Mouse (Mus musculus) stomach, postnatal 0 days (tissue): ENCODE results near the gene Eif2b4. TPM values are rescaled to one million over a fixed set of nuclear protein-coding genes. Genes with fewer than 3 reads are reported as not detected.
A peak's percentile ranks its signal among the peaks of the same experiment; 100 is the strongest.

ENCODE experiments used
- ATAC-seq: fragments of 200-750 bp; cut with Nextera tagmentation; 2 replicates; pipeline ENCODE4 v1.8.0; 2017; ENCODE audit not compliant: low FRiP score, low TSS enrichment
- DNase-seq: peaks from one replicate; pipeline ENCODE4 v3.0.0-alpha.2; 2016; ENCODE audit warnings: low spot score
- H3K27ac ChIP-seq: fragments of 300-500 bp; sonication (generic); replicated peaks from 2 replicates; pipeline ENCODE4 v1.5.1; 2014; ENCODE audit warnings: mild to moderate bottlenecking, control low read depth
- H3K27me3 ChIP-seq: fragments of 300-500 bp; sonication (generic); 2 replicates; pipeline ENCODE4 v1.6.1; 2014; ENCODE audit warnings: low read length; ENCODE audit not compliant: control insufficient read depth, insufficient read depth
- H3K36me3 ChIP-seq: fragments of 300-500 bp; sonication (generic); 2 replicates; pipeline ENCODE4 v1.6.1; 2014; ENCODE audit warnings: low read length, mixed read lengths; ENCODE audit not compliant: control insufficient read depth, insufficient read depth
- H3K4me1 ChIP-seq: fragments of 300-500 bp; sonication (generic); replicated peaks from 2 replicates; pipeline ENCODE4 v1.6.1; 2014; ENCODE audit warnings: antibody characterized with exemption; ENCODE audit not compliant: control insufficient read depth, insufficient read depth
- H3K4me2 ChIP-seq: fragments of 300-500 bp; sonication (generic); replicated peaks from 2 replicates; pipeline ENCODE4 v1.6.1; 2014; ENCODE audit warnings: low read depth, mild to moderate bottlenecking, control low read depth, moderate library complexity
- H3K4me3 ChIP-seq: fragments of 300-500 bp; sonication (generic); 2 replicates; pipeline ENCODE4 v1.5.1; 2014; ENCODE audit warnings: low read depth, low read length, control low read depth
- H3K9ac ChIP-seq: fragments of 300-500 bp; sonication (generic); 2 replicates; pipeline ENCODE4 v1.6.1; 2014; ENCODE audit warnings: mild to moderate bottlenecking, low read length, control low read depth, mixed read lengths
- H3K9me3 ChIP-seq: fragments of 300-500 bp; sonication (generic); 2 replicates; pipeline ENCODE4 v1.6.1; 2016; ENCODE audit warnings: low read length; ENCODE audit not compliant: control insufficient read depth
- CTCF ChIP-seq: IDR thresholded peaks from 2 replicates; pipeline ENCODE4 v1.5.1; 2016; ENCODE audit warnings: antibody characterized with exemption, low read depth, mild to moderate bottlenecking, moderate library complexity
- EP300 ChIP-seq: optimal IDR thresholded peaks from 2 replicates; pipeline ENCODE3; 2016; ENCODE audit warnings: antibody characterized with exemption
- WGBS: fragments of 180-500 bp; shearing (Covaris S2); extraction: QIAGEN DNeasy Blood & Tissue Kit; methylation state at CpG from one replicate; pipeline ENCODE4 v1.1.7; 2014; 5-methylcytosine and 5-hydroxymethylcytosine counted together
- polyA plus RNA-seq: library from polyadenylated mRNA; unstranded; fragments of >200 nt; fragmentation: Nextera tagmentation; extraction: Ambion mirVana; gene quantifications from 2 replicates; pipeline ENCODE4 v1.2.1, GENCODE M21; 2015

Gene Eif2b4
- polyA plus RNA-seq, 1 experiment from 2014 or later = 44.2 TPM

GRCm38 (mm10) chr5:31222696-31223095 is 29.5 kb upstream of the Eif2b4 start:
- no peaks in the 10 kb centered on the region for H3K9me3 ChIP-seq
- 93% methylated on average over 9 of the region's 9 CpGs for WGBS
- DNase-seq (no peak), ATAC-seq (no peak)
- H3K4me2 ChIP-seq = no peak overlapping the region
- no peak for TF ChIP-seq CTCF
- no peak for TF ChIP-seq EP300
- H3K4me1 ChIP-seq = 0 out of 2 replicates have a peak, but pooled peaks cover 2% of the 10 kb centered on the region
- H3K27ac ChIP-seq = no peak overlapping the region
- no peak overlapping the region for H3K9ac ChIP-seq
- no peaks in the 10 kb centered on the region for H3K27me3 ChIP-seq
- H3K36me3 ChIP-seq = no peaks in the 10 kb centered on the region
- no peak overlapping the region for H3K4me3 ChIP-seq

DNA sequence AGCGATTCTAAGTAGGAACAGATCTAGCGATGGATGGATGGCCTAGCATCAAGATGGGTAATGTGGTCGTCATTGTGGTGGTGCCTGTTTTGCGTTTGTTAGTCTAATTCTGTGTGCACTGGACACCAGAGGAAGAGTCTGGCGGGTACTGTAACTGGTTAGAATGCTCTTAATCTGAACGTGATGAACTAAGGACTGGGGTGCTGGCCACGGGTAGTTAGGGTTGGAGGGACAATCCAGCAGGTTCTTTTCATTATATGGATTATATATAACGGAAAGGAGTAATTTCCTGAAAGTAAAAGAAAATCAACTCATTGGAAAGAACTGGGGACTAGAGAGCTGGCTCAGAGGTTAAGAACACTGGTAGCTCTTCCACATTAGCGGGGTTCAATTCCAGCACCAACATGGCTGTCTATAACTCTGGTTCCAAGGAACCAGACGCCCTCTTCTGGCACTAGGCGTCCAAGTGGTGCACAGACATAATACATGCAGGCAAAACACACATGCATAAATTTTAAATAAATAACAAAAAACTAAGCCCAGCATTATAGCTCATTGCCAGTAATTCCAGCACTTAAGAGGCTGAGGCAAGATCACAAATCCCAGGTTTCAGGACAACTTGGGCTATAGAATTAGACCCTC is 28.2 kb upstream of the Eif2b4 start:
- peak; percentile 57 for DNase-seq
- Histone ChIP-seq H3K36me3 (no peaks in the 10 kb centered on the region), H3K4me1 (0 out of 2 replicates have a peak, but pooled peaks cover 2% of the 10 kb centered on the region), H3K9me3 (no peaks in the 10 kb centered on the region), H3K4me3 (peak overlapping the region; percentile 92), H3K27me3 (no peaks in the 10 kb centered on the region), H3K4me2 (peak overlapping the region; percentile 85), H3K27ac (peak overlapping the region; percentile 94), H3K9ac (peak overlapping the region; percentile 80)
- no peak for ATAC-seq
- WGBS = 15% methylated on average over 11 of the region's 11 CpGs
- TF ChIP-seq CTCF (peak; percentile 71), EP300 (no peak)

DNA sequence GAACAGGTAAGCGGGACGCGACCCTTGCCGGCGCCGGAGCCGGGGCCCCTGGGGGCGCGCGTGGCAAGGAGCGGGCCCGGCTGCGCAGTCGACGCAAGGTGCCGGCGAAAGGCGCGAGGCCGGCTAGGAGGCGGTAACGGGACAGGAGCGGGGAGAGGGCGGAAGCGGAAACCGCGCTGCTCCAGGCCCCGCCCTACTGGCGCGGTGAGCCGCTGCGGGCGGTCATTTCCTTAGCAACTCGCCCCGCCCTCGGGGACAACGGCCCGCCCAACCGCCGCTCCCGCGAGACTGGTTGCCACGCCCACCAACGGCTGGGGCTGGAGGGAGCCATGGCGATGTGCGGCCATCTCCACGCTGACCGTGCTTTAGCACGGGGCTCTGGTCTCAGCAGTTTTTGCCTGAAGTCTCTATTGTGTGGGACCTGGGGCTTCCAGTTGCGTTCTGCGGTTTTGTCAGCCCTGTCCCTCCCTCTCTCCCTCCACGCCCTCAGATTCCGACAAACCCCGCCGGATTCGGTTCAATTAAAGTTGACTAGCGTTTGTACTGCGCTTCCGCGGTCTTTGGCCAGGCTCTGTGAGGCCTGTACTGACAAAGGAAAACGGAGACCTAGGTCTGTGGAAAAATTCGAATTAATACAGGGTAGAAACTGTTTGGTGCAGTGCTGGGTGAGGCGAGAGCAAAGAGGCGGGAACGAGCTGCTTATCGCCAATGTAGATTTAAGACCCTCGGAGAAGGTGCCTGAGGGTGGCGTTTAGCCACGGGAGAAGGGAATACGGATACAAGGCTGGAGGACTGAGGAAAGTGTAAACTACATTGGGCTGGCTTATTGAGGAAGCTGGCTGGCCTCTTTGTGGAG is 27.4 kb upstream of the Eif2b4 start, which contains the start of gene Ppm1g:
Gene Ppm1g, minus strand, starts transcription at position 240 of the 856 bp plus-strand sequence.
- peak within 1 kb of the TSS; percentile 93 for H3K4me2 ChIP-seq
- ATAC-seq (peak; percentile 98), DNase-seq (peak; percentile 98)
- H3K27me3 ChIP-seq = no peaks in the 10 kb centered on the region
- H3K4me1 ChIP-seq = 0 out of 2 replicates have a peak, but pooled peaks cover 2% of the 10 kb centered on the region
- H3K4me3 ChIP-seq = peak within 1 kb of the TSS; percentile 92
- H3K27ac ChIP-seq = peak within 1 kb of the TSS; percentile 94
- H3K9ac ChIP-seq = peak within 1 kb of the TSS; percentile 84
- TF ChIP-seq EP300 = peak; percentile 72
- TF ChIP-seq CTCF = no peak
- WGBS = under 1% methylated on average over 70 of the region's 70 CpGs
- H3K9me3 ChIP-seq = no peaks in the 10 kb centered on the region
- H3K36me3 ChIP-seq = no peaks in the 10 kb centered on the region

DNA sequence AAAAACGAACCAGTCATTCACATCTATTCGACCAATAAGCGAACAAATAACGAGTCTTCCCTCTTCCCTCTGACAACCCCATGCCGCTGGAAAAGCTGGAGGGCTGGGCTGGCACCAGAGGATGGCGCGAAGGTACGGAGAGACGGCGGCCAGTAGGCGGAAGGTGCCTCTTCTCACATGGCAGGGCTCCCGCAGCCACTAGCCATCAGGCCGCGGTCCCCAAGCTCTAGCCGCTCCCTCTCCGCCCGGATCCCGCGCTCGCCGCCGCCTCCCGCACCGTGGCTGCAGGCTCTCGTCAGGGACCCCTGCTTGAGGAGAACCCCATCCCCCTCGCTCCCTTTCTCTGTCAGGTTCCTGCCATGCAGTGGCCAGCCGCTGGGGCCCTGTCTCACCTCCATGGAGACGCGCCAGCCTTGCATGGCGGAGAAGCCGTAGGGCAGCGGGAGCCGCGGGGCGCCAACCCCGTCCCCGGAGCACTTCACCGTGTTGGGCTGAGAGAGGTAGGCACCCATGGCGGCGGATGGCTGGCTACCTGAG is 26.7 kb upstream of the Eif2b4 start:
- peak; percentile 62 for ATAC-seq
- under 1% methylated on average over 40 of the region's 40 CpGs for WGBS

GRCm38 (mm10) chr5:31219474-31219873 is 26.2 kb upstream of the Eif2b4 start:
- 1% methylated on average over 11 of the region's 11 CpGs for WGBS
- H3K27me3 ChIP-seq = no peaks in the 10 kb centered on the region
- no peaks in the 10 kb centered on the region for H3K9me3 ChIP-seq
- peak overlapping the region; percentile 92 for H3K4me3 ChIP-seq
- DNase-seq (no peak), ATAC-seq (no peak)
- H3K27ac ChIP-seq = peak overlapping the region; percentile 93
- H3K36me3 ChIP-seq = no peaks in the 10 kb centered on the region
- TF ChIP-seq EP300 (no peak), CTCF (no peak)
- 0 out of 2 replicates have a peak, but pooled peaks cover 2% of the 10 kb centered on the region for H3K4me1 ChIP-seq
- H3K9ac ChIP-seq = peak overlapping the region; percentile 84
- peak overlapping the region; percentile 93 for H3K4me2 ChIP-seq

More for the DNA sequence above, 26.7 kb upstream of the Eif2b4 start:
- H3K4me3 ChIP-seq = peak overlapping the region; percentile 92
- H3K9me3 ChIP-seq = no peaks in the 10 kb centered on the region
- no peaks in the 10 kb centered on the region for H3K36me3 ChIP-seq
- DNase-seq = no peak
- no peaks in the 10 kb centered on the region for H3K27me3 ChIP-seq
- peak overlapping the region; percentile 84 for H3K9ac ChIP-seq
- peak overlapping the region; percentile 93 for H3K4me2 ChIP-seq
- H3K27ac ChIP-seq = peak overlapping the region; percentile 93
- H3K4me1 ChIP-seq = 0 out of 2 replicates have a peak, but pooled peaks cover 2% of the 10 kb centered on the region
- TF ChIP-seq CTCF = no peak
- TF ChIP-seq EP300 = no peak
